Mouse (Mus musculus) heart, embryonic 12.5 days (tissue): ENCODE measurements around the gene Slc36a4. TPM values are rescaled to one million over a fixed set of nuclear protein-coding genes. Genes with fewer than 3 reads are reported as not detected.

Experiments
- ATAC-seq: fragments of 200-750 bp; cut with Nextera tagmentation; 2 replicates; pipeline ENCODE4 v1.8.0; 2017; ENCODE audit warnings: moderate TSS enrichment, moderate library complexity; ENCODE audit not compliant: insufficient number of reproducible peaks, low FRiP score
- H3K27ac ChIP-seq: fragments of 300-500 bp; sonication (generic); 2 replicates; pipeline ENCODE4 v1.5.1; 2016; ENCODE audit warnings: mild to moderate bottlenecking, moderate library complexity; ENCODE audit not compliant: poor library complexity, severe bottlenecking
- H3K27me3 ChIP-seq: fragments of 300-500 bp; sonication (generic); replicated peaks from 2 replicates; pipeline ENCODE4 v1.6.1; 2016; ENCODE audit warnings: mild to moderate bottlenecking, moderate library complexity
- H3K36me3 ChIP-seq: fragments of 300-500 bp; sonication (generic); 2 replicates; pipeline ENCODE4 v1.6.1; 2016; ENCODE audit warnings: mild to moderate bottlenecking, moderate library complexity
- H3K4me1 ChIP-seq: fragments of 300-500 bp; sonication (generic); replicated peaks from 2 replicates; pipeline ENCODE4 v1.6.1; 2016; ENCODE audit warnings: mild to moderate bottlenecking
- H3K4me2 ChIP-seq: fragments of 300-500 bp; sonication (generic); 2 replicates; pipeline ENCODE4 v1.6.1; 2016; ENCODE audit warnings: mild to moderate bottlenecking, moderate library complexity
- H3K4me3 ChIP-seq: fragments of 300-500 bp; sonication (generic); 2 replicates; pipeline ENCODE4 v1.5.1; 2016; ENCODE audit warnings: mild to moderate bottlenecking
- H3K9ac ChIP-seq: fragments of 300-500 bp; sonication (generic); 2 replicates; pipeline ENCODE4 v1.6.1; 2016; ENCODE audit warnings: mild to moderate bottlenecking, moderate library complexity
- H3K9me3 ChIP-seq: fragments of 300-500 bp; sonication (generic); replicated peaks from 2 replicates; pipeline ENCODE4 v1.6.1; 2016; ENCODE audit warnings: mild to moderate bottlenecking, moderate library complexity
- WGBS: fragments of 180-500 bp; shearing (Covaris S2); methylation state at CpG from one replicate; pipeline ENCODE4 v1.1.7; 2016; 5-methylcytosine and 5-hydroxymethylcytosine counted together
- polyA plus RNA-seq: library from polyadenylated mRNA; unstranded; fragments of >200 nt; fragmentation: Nextera tagmentation; extraction: Ambion mirVana; gene quantifications from 2 replicates; pipeline ENCODE4 v1.2.1, GENCODE M21; 2016

Gene Slc36a4
- polyA plus RNA-seq, 1 experiment from 2014 or later = 11.9 TPM

- H3K27me3 ChIP-seq = no peaks in the 10 kb centered on the region
- no peak for ATAC-seq
- H3K4me1 ChIP-seq = no peaks in the 10 kb centered on the region
- H3K9ac ChIP-seq = no peak overlapping the region
- H3K4me3 ChIP-seq = no peak overlapping the region
- H3K27ac ChIP-seq = no peak overlapping the region
- 83% methylated on average over 5 of the region's 5 CpGs for WGBS
- no peak overlapping the region for H3K4me2 ChIP-seq
- no peaks in the 10 kb centered on the region for H3K9me3 ChIP-seq
- H3K36me3 ChIP-seq = no peaks in the 10 kb centered on the region
Measured at GRCm38 (mm10) chr9:15766379-15766778, 56.8 kb downstream of the Slc36a4 start.

GRCm38 (mm10) chr9:15766821-15767220, 57.3 kb downstream of the Slc36a4 start:
- Histone ChIP-seq H3K27me3 (no peaks in the 10 kb centered on the region), H3K9ac (no peak overlapping the region), H3K36me3 (no peaks in the 10 kb centered on the region), H3K4me1 (no peaks in the 10 kb centered on the region), H3K4me2 (no peak overlapping the region), H3K27ac (no peak overlapping the region), H3K9me3 (no peaks in the 10 kb centered on the region), H3K4me3 (no peak overlapping the region)
- ATAC-seq = no peak
- whole genome bisulfite sequencing = 75% methylated on average over 5 of the region's 5 CpGs

- no peak overlapping the region for H3K27ac ChIP-seq
- no peaks in the 10 kb centered on the region for H3K4me1 ChIP-seq
- 81% methylated on average over 12 of the region's 12 CpGs for WGBS
- H3K27me3 ChIP-seq = peaks cover 6% of the 10 kb centered on the region; the same call in 1 of the 2 replicates
- H3K4me3 ChIP-seq = no peak overlapping the region
- no peaks in the 10 kb centered on the region for H3K36me3 ChIP-seq
- H3K9me3 ChIP-seq = no peaks in the 10 kb centered on the region
- no peak overlapping the region for H3K4me2 ChIP-seq
- 0 out of 2 replicates have a peak, but pooled peaks have one; percentile 33 for ATAC-seq
- H3K9ac ChIP-seq = no peak overlapping the region
Measured at GRCm38 (mm10) chr9:15772766-15773165, 63.2 kb downstream of the Slc36a4 start.

GRCm38 (mm10) chr9:15773426-15773825, 63.9 kb downstream of the Slc36a4 start:
- no peak overlapping the region for H3K4me2 ChIP-seq
- 40% methylated on average over 4 of the region's 4 CpGs for WGBS
- ATAC-seq = no peak
- no peak overlapping the region for H3K9ac ChIP-seq
- no peaks in the 10 kb centered on the region for H3K36me3 ChIP-seq
- no peak overlapping the region for H3K27ac ChIP-seq
- H3K4me3 ChIP-seq = no peak overlapping the region
- no peaks in the 10 kb centered on the region for H3K4me1 ChIP-seq
- H3K27me3 ChIP-seq = peaks cover 6% of the 10 kb centered on the region; the same call in 1 of the 2 replicates
- H3K9me3 ChIP-seq = no peaks in the 10 kb centered on the region

- no peak overlapping the region for H3K4me2 ChIP-seq
- no peaks in the 10 kb centered on the region for H3K4me1 ChIP-seq
- WGBS = 74% methylated on average over 1 of the region's 1 CpGs
- H3K9ac ChIP-seq = no peak overlapping the region
- no peaks in the 10 kb centered on the region for H3K36me3 ChIP-seq
- H3K4me3 ChIP-seq = no peak overlapping the region
- H3K27ac ChIP-seq = no peak overlapping the region
- peaks cover 6% of the 10 kb centered on the region; the same call in 1 of the 2 replicates for H3K27me3 ChIP-seq
- ATAC-seq = no peak
- H3K9me3 ChIP-seq = no peaks in the 10 kb centered on the region
Measured at GRCm38 (mm10) chr9:15774911-15775310, 65.4 kb downstream of the Slc36a4 start.

- Histone ChIP-seq H3K4me1 (peaks cover 4% of the 10 kb centered on the region), H3K27ac (no peak overlapping the region), H3K9ac (no peak overlapping the region), H3K4me3 (no peak overlapping the region), H3K27me3 (no peaks in the 10 kb centered on the region), H3K4me2 (no peak overlapping the region), H3K36me3 (no peaks in the 10 kb centered on the region), H3K9me3 (no peaks in the 10 kb centered on the region)
- ATAC-seq = no peak
- 50% methylated on average over 4 of the region's 4 CpGs for WGBS
Measured at GRCm38 (mm10) chr9:15781936-15782335, 72.4 kb downstream of the Slc36a4 start.

- Histone ChIP-seq H3K36me3 (no peaks in the 10 kb centered on the region), H3K27ac (no peak overlapping the region), H3K9ac (no peak overlapping the region), H3K4me1 (peaks cover 4% of the 10 kb centered on the region), H3K9me3 (no peaks in the 10 kb centered on the region), H3K27me3 (no peaks in the 10 kb centered on the region), H3K4me2 (no peak overlapping the region), H3K4me3 (no peak overlapping the region)
- ATAC-seq = no peak
- WGBS = 56% methylated on average over 3 of the region's 3 CpGs
Measured at GRCm38 (mm10) chr9:15786192-15786591, 76.7 kb downstream of the Slc36a4 start.

GRCm38 (mm10) chr9:15786610-15787009, 77.1 kb downstream of the Slc36a4 start:
- ATAC-seq = no peak
- Histone ChIP-seq H3K36me3 (no peaks in the 10 kb centered on the region), H3K4me3 (no peak overlapping the region), H3K9me3 (no peaks in the 10 kb centered on the region), H3K27ac (no peak overlapping the region), H3K4me2 (no peak overlapping the region), H3K27me3 (no peaks in the 10 kb centered on the region), H3K4me1 (peaks cover 4% of the 10 kb centered on the region), H3K9ac (no peak overlapping the region)
- WGBS = 61% methylated on average over 2 of the region's 2 CpGs

- no peak overlapping the region for H3K4me2 ChIP-seq
- no peak for ATAC-seq
- WGBS = 77% methylated on average over 9 of the region's 9 CpGs
Measured at GRCm38 (mm10) chr9:15792076-15792475, 82.5 kb downstream of the Slc36a4 start.

More at GRCm38 (mm10) chr9:15792076-15792475, 82.5 kb downstream of the Slc36a4 start:
- Histone ChIP-seq H3K9me3 (no peaks in the 10 kb centered on the region), H3K4me3 (no peak overlapping the region), H3K9ac (no peak overlapping the region), H3K27me3 (no peaks in the 10 kb centered on the region), H3K36me3 (no peaks in the 10 kb centered on the region), H3K4me1 (no peaks in the 10 kb centered on the region), H3K27ac (no peak overlapping the region)

Other genes starting within 250 kb of the Slc36a4 start
- 0.91 and 1.9 TPM in 2 replicates for gene Smco4, start 216.3 kb upstream of the Slc36a4 start, polyA plus RNA-seq
- gene Deup1, start 81.8 kb upstream of the Slc36a4 start, polyA plus RNA-seq = 0.09 TPM in 2 replicates
- gene Mtnr1b, start 164.8 kb downstream of the Slc36a4 start, polyA plus RNA-seq = not detected in 2 replicates